Mouse (Mus musculus) frontal cortex, adult (tissue): ENCODE data around the gene Ubiad1.

Source experiments
- ATAC-seq: cut with Nextera tagmentation; 2 replicates; pipeline ENCODE4 v1.9.2; 2017; ENCODE audit warnings: mild to moderate bottlenecking, moderate library complexity, mixed read lengths; ENCODE audit not compliant: low TSS enrichment

Ubiad1 gene

DNA sequence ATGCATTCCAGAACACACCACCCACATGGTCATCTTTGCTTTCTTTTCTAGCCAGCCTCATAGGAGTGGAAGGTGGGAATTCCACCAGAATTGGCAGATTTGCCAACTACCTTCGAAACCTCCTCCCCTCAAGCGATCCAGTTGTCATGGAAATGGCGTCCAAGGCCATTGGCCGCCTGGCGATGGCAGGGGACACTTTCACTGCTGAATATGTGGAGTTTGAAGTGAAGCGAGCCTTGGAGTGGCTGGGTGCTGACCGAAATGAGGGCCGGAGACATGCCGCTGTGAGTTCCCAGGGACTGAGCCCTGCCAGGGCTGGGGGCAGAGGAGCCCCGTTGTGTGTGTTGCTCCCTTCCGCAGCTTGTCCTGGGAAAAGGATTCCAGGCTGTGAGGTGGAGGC lies 9.1 kb upstream of the Ubiad1 start:
- no peak for ATAC-seq

DNA sequence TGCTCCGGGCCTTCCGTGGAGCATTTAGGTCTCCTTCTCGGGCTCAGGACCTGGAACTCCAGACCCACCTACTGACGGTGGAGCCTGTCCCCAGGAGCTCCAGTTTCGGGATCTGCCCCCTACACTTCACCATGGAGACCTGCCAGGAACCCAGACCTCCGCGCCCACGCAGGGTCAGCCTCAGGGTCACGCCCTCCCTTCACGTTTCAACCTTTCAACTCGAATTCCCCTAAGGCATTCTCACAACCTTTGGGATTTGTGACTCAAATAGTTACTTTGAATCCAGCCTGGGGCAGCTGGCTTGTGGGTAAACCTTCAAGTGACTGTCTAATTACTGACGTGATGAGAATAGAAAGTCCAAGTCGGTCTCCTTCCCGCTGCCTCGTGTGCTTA lies 4.3 kb upstream of the Ubiad1 start:
- no peak for ATAC-seq

DNA sequence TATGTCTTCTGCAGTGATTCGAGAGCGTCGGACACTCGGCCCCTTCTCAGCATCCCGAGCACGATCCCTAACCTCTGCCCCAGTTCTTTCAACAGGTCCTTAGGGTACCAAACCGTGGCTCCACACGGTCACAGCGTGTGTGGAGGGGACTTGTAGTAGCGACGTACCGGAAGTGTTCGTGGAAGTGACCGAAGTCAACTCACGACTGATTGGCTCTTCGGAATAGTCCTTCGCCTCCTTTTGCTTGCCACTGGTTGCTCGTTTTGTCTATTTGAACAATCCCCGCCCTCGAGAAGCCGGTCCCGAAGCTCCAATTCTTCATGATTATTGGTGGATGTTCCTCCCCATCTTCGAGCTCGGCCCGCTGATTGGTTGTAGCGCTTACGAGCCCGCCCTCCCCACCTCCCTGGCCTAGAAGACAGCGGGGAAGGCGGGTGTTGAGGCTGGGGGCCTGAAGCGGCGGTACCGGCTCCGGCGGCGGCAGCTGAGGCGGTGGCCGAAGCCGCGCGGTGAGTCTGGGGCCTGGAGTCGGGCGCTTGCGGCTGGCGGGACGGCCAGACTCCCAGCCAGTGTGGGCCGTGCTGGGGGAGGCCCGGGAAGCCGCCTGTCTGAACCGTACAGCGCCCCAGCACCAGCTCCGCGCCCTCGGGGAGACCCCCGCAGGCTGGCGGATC lies 3.7 kb upstream of the Ubiad1 start, which contains the start of gene Mtor:
TSS of gene Mtor (plus strand) at position 433 of the 674 bp plus-strand sequence.
- peak; percentile 97 for ATAC-seq

- no peak for ATAC-seq
Measured at GRCm38 (mm10) chr4:148442598-148442997, 2.0 kb downstream of the Ubiad1 start.

DNA sequence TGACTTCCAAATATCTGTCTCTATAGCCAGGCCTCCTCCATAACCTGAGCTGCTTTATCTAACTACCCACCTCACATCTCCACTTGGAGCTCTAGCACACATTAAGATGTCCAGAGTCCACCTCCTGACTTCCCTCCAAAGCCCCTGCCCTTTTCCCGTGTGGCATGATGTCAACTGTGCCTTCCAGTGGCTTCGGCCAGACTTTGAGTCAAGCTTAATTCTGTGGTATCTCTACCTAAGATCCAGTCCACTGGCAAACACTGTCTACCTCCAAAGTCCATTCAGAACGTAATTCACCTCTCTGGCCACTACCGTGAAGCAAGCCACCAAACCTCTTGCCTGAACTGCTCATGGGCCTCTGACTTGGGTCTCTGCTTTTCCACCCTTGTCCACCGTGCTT lies 2.6 kb downstream of the Ubiad1 start:
- ATAC-seq = no peak

GRCm38 (mm10) chr4:148435657-148436330 lies 8.8 kb downstream of the Ubiad1 start:
- ATAC-seq = peak; percentile 66

DNA sequence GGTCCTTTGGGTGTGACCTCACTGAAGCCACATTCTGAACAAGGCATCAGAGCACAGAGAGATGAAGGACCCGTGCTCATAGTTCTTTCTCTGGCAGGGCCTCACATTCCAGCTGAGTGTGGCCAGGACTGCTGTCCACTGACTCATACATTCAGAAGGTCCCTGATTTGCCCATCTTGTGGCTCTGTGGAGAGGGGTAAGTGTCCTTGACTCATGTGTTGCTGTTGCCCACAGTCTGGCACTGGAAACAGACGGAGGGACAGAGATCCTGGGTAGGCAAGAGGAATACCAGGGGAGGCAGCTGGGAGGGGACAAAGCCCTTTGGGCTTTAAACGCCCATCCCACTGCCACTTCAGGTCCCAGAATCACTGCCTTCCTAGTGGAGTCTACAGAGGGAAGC lies 9.5 kb downstream of the Ubiad1 start:
- ATAC-seq = no peak

- no peak for ATAC-seq
Measured at GRCm38 (mm10) chr4:148434554-148434953, 10.0 kb downstream of the Ubiad1 start.

DNA sequence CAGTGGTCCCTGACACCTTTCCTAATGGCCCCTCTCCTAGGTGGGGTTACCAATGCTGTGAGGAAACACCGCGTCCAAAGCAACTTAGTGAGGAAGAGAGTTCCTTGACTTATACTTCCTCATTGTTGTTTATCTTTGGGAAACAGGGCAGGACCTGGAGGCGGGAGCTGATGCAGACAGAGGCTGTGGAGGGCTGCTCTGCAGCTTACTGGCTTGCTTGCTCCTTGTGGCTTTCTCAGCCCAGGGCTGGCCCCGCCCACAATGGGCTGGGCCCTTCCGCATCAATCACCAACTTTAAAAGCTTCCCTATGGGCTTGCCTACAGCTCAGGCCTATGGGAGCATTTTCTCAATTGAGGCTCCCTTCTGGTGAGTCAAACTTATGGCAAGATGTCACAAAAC lies 10.8 kb downstream of the Ubiad1 start:
- ATAC-seq = no peak

DNA sequence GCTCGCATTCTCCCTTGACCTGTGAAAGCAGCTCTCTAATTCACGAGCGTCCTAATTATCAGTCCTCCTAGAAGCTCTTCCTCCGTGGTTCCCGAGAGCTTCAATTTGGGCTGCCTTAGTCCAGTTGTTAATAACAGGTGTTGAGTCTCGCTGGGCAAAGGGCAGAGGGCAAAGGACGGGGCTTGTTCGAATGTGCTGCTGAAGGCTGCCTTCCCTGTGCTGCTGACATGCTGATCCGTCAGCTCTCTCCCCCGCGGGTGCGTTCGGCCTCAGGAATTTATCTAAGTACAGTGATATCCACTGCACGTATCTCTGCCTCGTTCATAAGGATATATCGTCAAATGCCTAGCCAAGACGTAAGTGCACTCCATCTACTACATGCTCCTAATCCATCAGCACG lies 11.2 kb downstream of the Ubiad1 start:
- ATAC-seq = no peak

GRCm38 (mm10) chr4:148432488-148432887 lies 12.1 kb downstream of the Ubiad1 start:
- ATAC-seq = no peak

- no peak for ATAC-seq
Measured at GRCm38 (mm10) chr4:148430880-148431519, 13.6 kb downstream of the Ubiad1 start.

DNA sequence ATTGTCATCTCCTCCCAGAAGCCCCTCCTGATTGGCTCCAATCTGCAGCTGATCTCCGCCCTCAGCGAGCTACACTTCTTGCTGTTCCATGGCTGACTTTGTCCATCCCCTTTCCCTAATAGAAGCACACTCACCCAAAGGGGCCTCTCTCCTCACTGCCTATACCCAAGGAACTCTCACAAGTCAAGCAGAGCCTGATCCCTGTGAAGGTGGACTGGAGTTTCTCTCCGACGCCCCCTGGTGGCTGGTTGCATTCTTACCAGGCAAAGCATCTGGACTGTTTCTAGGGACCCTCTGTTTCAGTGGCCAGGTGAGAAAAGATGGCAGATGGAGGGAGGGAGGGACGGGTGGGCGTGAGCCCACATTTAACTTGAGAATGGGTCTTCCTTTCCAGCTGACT lies 14.9 kb downstream of the Ubiad1 start:
- peak; percentile 47; the same call in 1 of the 2 replicates for ATAC-seq

DNA sequence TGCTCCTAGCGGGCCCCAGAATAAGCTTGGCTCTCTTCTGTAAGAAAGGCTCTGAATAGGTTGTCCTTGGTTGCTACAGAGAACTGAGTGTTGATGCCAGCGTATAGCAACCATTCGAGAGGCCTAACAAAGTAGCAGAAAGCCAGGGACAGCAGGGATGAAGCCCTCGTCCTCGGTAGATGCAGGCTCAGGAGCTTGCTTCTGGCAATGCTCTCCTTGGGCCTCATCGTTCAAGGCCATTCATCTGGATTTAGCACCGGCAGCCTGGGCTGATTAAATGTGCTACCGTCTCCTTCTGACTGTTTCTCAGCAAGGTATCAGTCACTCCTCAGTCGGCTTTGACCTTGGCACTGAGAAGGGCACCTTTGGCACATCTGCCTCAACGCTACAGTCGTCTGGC lies 15.4 kb downstream of the Ubiad1 start:
- ATAC-seq = no peak

- no peak for ATAC-seq
Measured at GRCm38 (mm10) chr4:148428544-148428943, 16.0 kb downstream of the Ubiad1 start.

DNA sequence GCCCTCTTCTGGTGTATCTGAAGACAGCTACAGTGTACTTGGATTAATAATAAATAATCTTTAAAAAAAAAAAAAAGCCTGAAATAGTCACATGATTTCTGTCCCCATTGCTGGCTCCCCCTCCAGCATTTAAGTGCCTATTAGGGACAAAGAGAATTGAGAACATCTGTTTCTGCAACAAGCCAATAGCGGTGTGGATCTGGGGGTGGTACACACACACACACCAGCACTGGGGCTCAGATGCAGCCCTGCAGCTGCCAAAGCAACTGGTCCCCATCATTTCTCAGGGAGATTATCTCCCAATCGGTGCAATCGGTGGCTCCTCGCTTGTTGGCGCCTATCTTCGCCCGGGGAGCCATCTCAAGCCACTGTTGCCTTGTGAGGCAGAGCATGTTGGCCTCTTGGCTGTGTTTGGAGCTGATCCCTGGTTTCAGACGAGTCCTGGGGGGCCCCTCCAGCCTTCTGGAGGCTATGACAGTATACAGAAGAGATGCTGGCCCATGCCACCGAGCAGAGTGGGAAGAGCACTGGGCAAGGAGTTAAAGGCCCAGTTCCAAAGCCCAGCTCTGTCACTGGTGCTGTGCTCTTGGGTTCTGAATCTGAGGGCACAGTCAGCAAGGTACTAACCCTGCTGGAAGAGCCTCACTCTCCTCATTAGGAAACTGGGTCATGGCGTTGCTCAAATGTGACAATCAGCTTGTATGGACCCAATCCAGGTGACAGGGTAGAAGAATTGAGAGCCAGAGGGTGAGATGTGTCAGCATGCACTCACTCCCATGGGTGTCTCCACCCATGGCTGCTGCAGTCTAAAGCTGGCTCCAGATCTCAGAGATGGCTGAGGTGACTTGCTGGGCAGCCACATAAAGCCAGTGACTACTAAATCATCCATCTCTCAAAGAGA lies 17.4 kb downstream of the Ubiad1 start:
- ATAC-seq = no peak

GRCm38 (mm10) chr4:148417559-148417958 lies 27.0 kb downstream of the Ubiad1 start:
- no peak for ATAC-seq

- ATAC-seq = no peak; the same call in 1 of the 2 replicates
Measured at GRCm38 (mm10) chr4:148417074-148417526, 27.5 kb downstream of the Ubiad1 start.

- no peak for ATAC-seq
Measured at GRCm38 (mm10) chr4:148415575-148415974, 29.0 kb downstream of the Ubiad1 start.

DNA sequence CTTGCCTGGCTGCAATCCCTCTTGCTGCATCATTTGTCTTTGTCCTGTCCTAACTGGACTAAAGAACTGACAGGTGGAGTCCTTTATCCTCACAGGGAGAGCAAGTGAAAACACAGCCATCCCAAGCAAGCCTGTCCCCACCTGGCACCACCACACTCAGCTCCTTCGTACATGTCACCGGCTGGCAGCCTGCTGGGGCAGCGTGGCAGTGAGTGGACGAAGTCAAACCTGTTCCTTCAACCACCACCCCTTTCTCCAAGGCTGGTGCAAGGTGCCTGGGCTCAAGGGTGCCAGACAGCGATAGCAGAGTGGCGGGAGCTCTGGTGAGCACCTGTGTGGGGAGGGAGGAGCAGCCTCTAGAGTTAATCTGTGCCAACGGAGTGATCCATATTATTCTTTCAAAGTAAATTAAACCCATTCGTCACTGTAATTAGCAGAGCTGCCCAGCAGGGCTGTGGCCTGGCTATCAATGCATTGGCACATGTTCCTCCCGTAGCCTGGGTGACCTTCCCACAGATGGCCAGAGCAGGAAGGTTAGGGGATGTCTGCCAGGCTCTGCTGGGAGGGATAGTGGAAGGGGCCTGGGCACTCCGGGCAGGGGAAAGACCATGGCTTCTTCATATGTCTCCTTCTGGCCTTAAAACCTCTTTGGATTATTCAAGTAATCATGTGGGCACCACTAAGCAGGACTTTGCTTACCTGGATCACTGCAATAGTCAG lies 36.2 kb downstream of the Ubiad1 start:
- no peak for ATAC-seq

GRCm38 (mm10) chr4:148405255-148405788 lies 39.2 kb downstream of the Ubiad1 start:
- ATAC-seq = no peak
